Mouse (Mus musculus): ENCODE measurements at regions not wholly inside any gene's neighbourhood (a gene's known extent, or its start where the extent isn't known, plus 50 kb on each side); places are given as distances from the start of the nearest gene placed in this dataset.

DNA sequence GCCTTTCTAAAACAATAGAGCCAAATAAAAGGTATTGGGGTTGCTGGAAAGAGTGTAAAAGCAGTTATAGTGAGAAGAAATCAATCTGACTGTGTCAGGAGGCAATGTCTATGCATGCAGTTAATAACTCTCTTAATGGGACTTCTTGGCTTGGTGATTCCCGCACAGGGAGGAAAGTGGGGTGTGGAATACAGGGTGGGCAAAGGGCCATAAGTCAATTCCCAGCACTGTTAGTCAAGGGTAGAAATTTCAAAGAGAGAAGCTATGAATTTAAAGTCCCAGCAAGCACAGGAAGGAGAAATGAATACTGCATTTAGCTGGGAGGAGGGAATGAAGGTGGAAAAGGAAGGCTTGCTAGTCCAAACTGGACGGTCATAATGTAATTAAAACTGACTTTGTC lies 183.0 kb upstream of the Tle1 start:
- WGBS: 79% methylated on average over 2 of the region's 2 CpGs
- Histone ChIP-seq H3K27ac (ENCODE audit: low read depth) (no peak overlapping the region), H3K9ac (ENCODE audit: low read length) (no peak overlapping the region), H3K4me3 (ENCODE audit: low read depth, low read length) (no peak overlapping the region), H3K27me3 (replicated peaks; ENCODE audit: control insufficient read depth, insufficient read depth, low read length) (no peaks in the 10 kb centered on the region), H3K36me3 (ENCODE audit: control insufficient read depth, insufficient read depth, low read length) (no peaks in the 10 kb centered on the region), H3K9me3 (ENCODE audit: control insufficient read depth, low read length) (no peaks in the 10 kb centered on the region), H3K4me1 (replicated peaks; ENCODE audit: control insufficient read depth, insufficient read depth, low read length) (no peaks in the 10 kb centered on the region; the same call in none of the 2 replicates), H3K4me2 (ENCODE audit: low read length) (no peak overlapping the region)
- no peak for DNase-seq (ENCODE audit: low spot score)
- ATAC-seq (replicated peaks; ENCODE audit: low FRiP score, low TSS enrichment, low read depth): no peak

DNA sequence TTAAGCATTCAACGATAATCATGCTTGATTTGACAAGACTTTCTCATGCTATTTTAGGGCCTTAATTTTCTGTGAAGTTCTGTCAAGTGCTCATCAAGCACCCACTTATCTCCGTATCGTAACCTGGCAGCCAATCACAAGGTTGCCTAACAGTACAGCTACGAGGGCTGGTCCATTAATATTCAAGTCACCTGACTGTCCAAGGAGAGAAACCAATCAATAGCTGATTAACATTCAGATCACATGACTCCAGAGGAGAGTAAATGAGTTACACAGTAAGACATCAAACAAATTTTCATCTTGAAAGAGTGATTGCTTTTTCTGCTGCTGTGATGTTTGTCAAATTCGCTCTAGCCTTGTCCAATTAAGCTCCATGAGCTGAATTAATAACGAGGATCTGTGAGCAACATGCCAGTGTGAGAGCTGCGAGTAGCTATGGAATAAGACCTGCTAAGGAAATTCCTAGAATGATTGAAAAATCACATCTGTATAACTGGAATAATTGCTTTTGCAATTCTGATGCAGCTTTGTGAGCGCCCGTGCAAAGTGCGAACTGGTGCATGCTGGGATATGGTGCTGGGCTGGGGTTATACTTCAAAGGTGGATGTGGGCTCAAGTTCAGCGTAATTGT lies 181.9 kb upstream of the Tle1 start:
- H3K4me2 ChIP-seq (ENCODE audit: low read length): no peak overlapping the region
- no peaks in the 10 kb centered on the region; the same call in none of the 2 replicates for H3K4me1 ChIP-seq (replicated peaks; ENCODE audit: control insufficient read depth, insufficient read depth, low read length)
- no peak for DNase-seq (ENCODE audit: low spot score)
- no peaks in the 10 kb centered on the region for H3K27me3 ChIP-seq (replicated peaks; ENCODE audit: control insufficient read depth, insufficient read depth, low read length)
- no peak overlapping the region for H3K9ac ChIP-seq (ENCODE audit: low read length)
- H3K9me3 ChIP-seq (ENCODE audit: control insufficient read depth, low read length): no peaks in the 10 kb centered on the region
- H3K4me3 ChIP-seq (ENCODE audit: low read depth, low read length): no peak overlapping the region
- no peak overlapping the region for H3K27ac ChIP-seq (ENCODE audit: low read depth)
- no peak for ATAC-seq (replicated peaks; ENCODE audit: low FRiP score, low TSS enrichment, low read depth)
- 94% methylated on average over 11 of the region's 11 CpGs for WGBS
- H3K36me3 ChIP-seq (ENCODE audit: control insufficient read depth, insufficient read depth, low read length): no peaks in the 10 kb centered on the region

GRCm38 (mm10) chr4:72381742-72382141 lies 181.0 kb upstream of the Tle1 start:
- no peak for DNase-seq (ENCODE audit: low spot score)
- H3K4me1 ChIP-seq (replicated peaks; ENCODE audit: control insufficient read depth, insufficient read depth, low read length): no peaks in the 10 kb centered on the region; the same call in none of the 2 replicates
- 94% methylated on average over 6 of the region's 6 CpGs for WGBS

DNA sequence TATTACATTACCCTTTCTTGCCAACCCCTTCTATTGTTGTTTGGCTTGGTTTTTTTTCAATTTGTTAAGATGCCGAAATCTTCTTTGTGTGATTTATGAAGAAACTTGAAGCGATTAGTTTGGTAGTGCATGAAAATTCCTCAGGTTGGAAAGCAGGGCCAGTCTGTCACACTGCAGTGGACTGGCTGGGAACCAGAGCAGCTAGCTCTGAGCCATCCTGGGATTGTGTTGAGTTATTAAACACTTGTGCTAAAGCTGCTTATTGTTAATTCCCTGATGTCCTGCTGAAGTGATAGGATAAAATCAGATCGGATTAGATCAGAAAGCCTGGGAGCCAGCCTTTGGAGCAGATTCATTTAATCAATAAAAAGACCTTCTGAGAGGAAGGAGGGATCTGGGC lies 180.4 kb upstream of the Tle1 start:
- Histone ChIP-seq H3K9ac (ENCODE audit: low read length) (no peak overlapping the region), H3K9me3 (ENCODE audit: control insufficient read depth, low read length) (no peaks in the 10 kb centered on the region), H3K27me3 (replicated peaks; ENCODE audit: control insufficient read depth, insufficient read depth, low read length) (no peaks in the 10 kb centered on the region), H3K27ac (ENCODE audit: low read depth) (no peak overlapping the region), H3K4me3 (ENCODE audit: low read depth, low read length) (no peak overlapping the region), H3K36me3 (ENCODE audit: control insufficient read depth, insufficient read depth, low read length) (no peaks in the 10 kb centered on the region), H3K4me2 (ENCODE audit: low read length) (no peak overlapping the region), H3K4me1 (replicated peaks; ENCODE audit: control insufficient read depth, insufficient read depth, low read length) (no peaks in the 10 kb centered on the region; the same call in none of the 2 replicates)
- WGBS: 75% methylated on average over 3 of the region's 3 CpGs
- ATAC-seq (replicated peaks; ENCODE audit: low FRiP score, low TSS enrichment, low read depth) (no peak), DNase-seq (ENCODE audit: low spot score) (no peak)

More at GRCm38 (mm10) chr4:72381742-72382141, 181.0 kb upstream of the Tle1 start:
- no peak for ATAC-seq (replicated peaks; ENCODE audit: low FRiP score, low TSS enrichment, low read depth)
- Histone ChIP-seq H3K4me2 (ENCODE audit: low read length) (no peak overlapping the region), H3K27ac (ENCODE audit: low read depth) (no peak overlapping the region), H3K36me3 (ENCODE audit: control insufficient read depth, insufficient read depth, low read length) (no peaks in the 10 kb centered on the region), H3K4me3 (ENCODE audit: low read depth, low read length) (no peak overlapping the region), H3K9me3 (ENCODE audit: control insufficient read depth, low read length) (no peaks in the 10 kb centered on the region), H3K9ac (ENCODE audit: low read length) (no peak overlapping the region), H3K27me3 (replicated peaks; ENCODE audit: control insufficient read depth, insufficient read depth, low read length) (no peaks in the 10 kb centered on the region)

DNA sequence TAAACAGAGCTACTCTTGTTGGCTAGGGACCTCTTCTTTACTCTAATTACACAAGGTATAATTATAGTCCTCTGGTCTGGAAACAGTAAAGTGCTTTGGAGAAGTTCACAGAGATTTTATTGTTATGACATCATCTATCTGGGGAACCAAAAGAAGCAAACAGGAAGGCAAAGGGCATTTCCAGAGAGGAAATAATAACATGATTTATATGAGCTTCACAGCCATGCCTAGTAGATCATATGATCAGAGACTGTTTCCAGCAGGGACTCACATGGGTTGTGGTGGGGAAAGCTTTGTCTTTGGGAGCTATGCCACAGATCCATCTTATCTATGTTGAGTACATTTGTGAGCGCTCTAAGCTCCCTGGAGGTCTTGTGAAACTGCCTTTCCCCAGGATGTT lies 178.8 kb upstream of the Tle1 start:
- WGBS: 63% methylated on average over 1 of the region's 1 CpGs
- H3K27ac ChIP-seq (ENCODE audit: low read depth): no peak overlapping the region
- H3K27me3 ChIP-seq (replicated peaks; ENCODE audit: control insufficient read depth, insufficient read depth, low read length): no peaks in the 10 kb centered on the region
- no peaks in the 10 kb centered on the region; the same call in none of the 2 replicates for H3K4me1 ChIP-seq (replicated peaks; ENCODE audit: control insufficient read depth, insufficient read depth, low read length)
- H3K36me3 ChIP-seq (ENCODE audit: control insufficient read depth, insufficient read depth, low read length): no peaks in the 10 kb centered on the region
- DNase-seq (ENCODE audit: low spot score): no peak
- no peak overlapping the region for H3K9ac ChIP-seq (ENCODE audit: low read length)
- no peaks in the 10 kb centered on the region for H3K9me3 ChIP-seq (ENCODE audit: control insufficient read depth, low read length)
- no peak overlapping the region for H3K4me2 ChIP-seq (ENCODE audit: low read length)
- no peak overlapping the region for H3K4me3 ChIP-seq (ENCODE audit: low read depth, low read length)
- ATAC-seq (replicated peaks; ENCODE audit: low FRiP score, low TSS enrichment, low read depth): peak; percentile 55; the same call in 1 of the 2 replicates

DNA sequence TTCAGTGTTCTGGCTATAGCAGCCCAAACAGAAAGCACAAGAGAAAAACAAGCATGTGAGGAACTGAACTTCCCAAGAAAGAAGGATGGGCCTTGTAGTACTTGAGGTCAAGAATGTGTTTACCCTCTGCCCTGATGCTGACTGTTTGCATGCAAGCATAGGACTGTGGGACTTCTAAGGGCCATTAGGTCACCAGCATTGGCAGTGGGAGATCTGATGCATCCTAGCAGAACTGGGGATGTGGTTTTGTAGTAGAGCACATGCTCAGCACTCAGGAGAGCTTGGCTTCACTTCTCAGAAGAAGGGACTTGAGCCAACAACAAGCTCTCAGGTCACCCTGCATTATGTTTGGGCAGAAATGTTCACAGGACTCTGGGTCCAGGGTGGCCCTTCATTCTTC lies 178.3 kb upstream of the Tle1 start:
- no peaks in the 10 kb centered on the region for H3K36me3 ChIP-seq (ENCODE audit: control insufficient read depth, insufficient read depth, low read length)
- no peaks in the 10 kb centered on the region for H3K27me3 ChIP-seq (replicated peaks; ENCODE audit: control insufficient read depth, insufficient read depth, low read length)
- no peak overlapping the region for H3K27ac ChIP-seq (ENCODE audit: low read depth)
- no peaks in the 10 kb centered on the region for H3K9me3 ChIP-seq (ENCODE audit: control insufficient read depth, low read length)
- H3K4me2 ChIP-seq (ENCODE audit: low read length): no peak overlapping the region
- no peak overlapping the region for H3K4me3 ChIP-seq (ENCODE audit: low read depth, low read length)
- no peak overlapping the region for H3K9ac ChIP-seq (ENCODE audit: low read length)
- H3K4me1 ChIP-seq (replicated peaks; ENCODE audit: control insufficient read depth, insufficient read depth, low read length): no peaks in the 10 kb centered on the region; the same call in none of the 2 replicates
- no peak for DNase-seq (ENCODE audit: low spot score)
- no peak for ATAC-seq (replicated peaks; ENCODE audit: low FRiP score, low TSS enrichment, low read depth)

GRCm38 (mm10) chr4:72377520-72377919 lies 176.8 kb upstream of the Tle1 start:
- ATAC-seq (replicated peaks; ENCODE audit: low FRiP score, low TSS enrichment, low read depth) (no peak), DNase-seq (ENCODE audit: low spot score) (no peak)
- Histone ChIP-seq H3K9ac (ENCODE audit: low read length) (no peak overlapping the region), H3K4me1 (replicated peaks; ENCODE audit: control insufficient read depth, insufficient read depth, low read length) (no peaks in the 10 kb centered on the region; the same call in none of the 2 replicates), H3K27ac (ENCODE audit: low read depth) (no peak overlapping the region), H3K36me3 (ENCODE audit: control insufficient read depth, insufficient read depth, low read length) (no peaks in the 10 kb centered on the region), H3K4me3 (ENCODE audit: low read depth, low read length) (no peak overlapping the region), H3K9me3 (ENCODE audit: control insufficient read depth, low read length) (no peaks in the 10 kb centered on the region), H3K27me3 (replicated peaks; ENCODE audit: control insufficient read depth, insufficient read depth, low read length) (no peaks in the 10 kb centered on the region), H3K4me2 (ENCODE audit: low read length) (no peak overlapping the region)
- 30% methylated on average over 1 of the region's 1 CpGs for WGBS

DNA sequence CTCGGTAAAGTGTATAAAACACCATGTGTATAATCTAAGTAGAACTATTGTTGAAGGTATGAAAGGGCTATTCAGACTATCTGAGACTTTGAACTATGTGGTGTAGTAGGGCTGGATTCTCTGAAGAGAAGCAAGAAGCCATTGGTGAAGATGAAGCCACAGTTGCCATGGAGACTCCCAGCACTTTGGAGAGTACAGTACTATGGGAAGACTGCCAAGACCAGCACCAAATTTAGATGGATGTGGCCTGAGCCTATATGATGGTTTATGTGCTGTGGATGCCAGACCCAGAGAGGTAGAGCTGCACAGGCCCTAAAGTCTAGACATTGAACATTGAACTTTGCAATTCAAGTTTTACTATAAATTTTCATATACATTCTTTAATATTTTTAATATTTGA lies 151.3 kb upstream of the Tle1 start:
- no peak overlapping the region for H3K27ac ChIP-seq (ENCODE audit: low read depth)
- H3K4me1 ChIP-seq (replicated peaks; ENCODE audit: control insufficient read depth, insufficient read depth, low read length): no peaks in the 10 kb centered on the region
- no peak overlapping the region for H3K9ac ChIP-seq (ENCODE audit: low read length)
- H3K27me3 ChIP-seq (replicated peaks; ENCODE audit: control insufficient read depth, insufficient read depth, low read length): no peaks in the 10 kb centered on the region
- DNase-seq (ENCODE audit: low spot score) (no peak), ATAC-seq (replicated peaks; ENCODE audit: low FRiP score, low TSS enrichment, low read depth) (no peak)
- no peaks in the 10 kb centered on the region for H3K9me3 ChIP-seq (ENCODE audit: control insufficient read depth, low read length)
- no peak overlapping the region for H3K4me2 ChIP-seq (ENCODE audit: low read length)
- no peaks in the 10 kb centered on the region for H3K36me3 ChIP-seq (ENCODE audit: control insufficient read depth, insufficient read depth, low read length)
- H3K4me3 ChIP-seq (ENCODE audit: low read depth, low read length): no peak overlapping the region
- 78% methylated on average over 1 of the region's 1 CpGs for WGBS

- WGBS: 56% methylated on average over 3 of the region's 3 CpGs
- DNase-seq (ENCODE audit: low spot score): no peak
- H3K27me3 ChIP-seq (replicated peaks; ENCODE audit: control insufficient read depth, insufficient read depth, low read length): no peaks in the 10 kb centered on the region
- H3K36me3 ChIP-seq (ENCODE audit: control insufficient read depth, insufficient read depth, low read length): no peaks in the 10 kb centered on the region
- no peak overlapping the region for H3K9ac ChIP-seq (ENCODE audit: low read length)
- no peak for ATAC-seq (replicated peaks; ENCODE audit: low FRiP score, low TSS enrichment, low read depth)
- H3K9me3 ChIP-seq (ENCODE audit: control insufficient read depth, low read length): no peaks in the 10 kb centered on the region
- H3K4me1 ChIP-seq (replicated peaks; ENCODE audit: control insufficient read depth, insufficient read depth, low read length): no peaks in the 10 kb centered on the region
- H3K27ac ChIP-seq (ENCODE audit: low read depth): no peak overlapping the region
- no peak overlapping the region for H3K4me2 ChIP-seq (ENCODE audit: low read length)
- H3K4me3 ChIP-seq (ENCODE audit: low read depth, low read length): no peak overlapping the region
Measured at GRCm38 (mm10) chr4:72331882-72332281, 131.2 kb upstream of the Tle1 start.
